Mouse (Mus musculus): ENCODE results near the gene Gfod2. TPM values are rescaled to one million over a fixed set of nuclear protein-coding genes. Genes with fewer than 3 reads are reported as not detected.

The Gfod2 gene
- polyA plus RNA-seq, 1 experiment from 2014 or later, result 49.8 TPM

- DNase-seq (ENCODE audit: low spot score), result no peak
- no peak overlapping the region for H3K27ac ChIP-seq
- H3K4me3 ChIP-seq, result no peak overlapping the region
- WGBS, result 60% methylated on average over 4 of the region's 4 CpGs
- H3K4me1 ChIP-seq (replicated peaks), result peaks cover 7% of the 10 kb centered on the region; the same call in 1 of the 2 replicates
- H3K9me3 ChIP-seq, result no peaks in the 10 kb centered on the region
- no peaks in the 10 kb centered on the region for H3K27me3 ChIP-seq (ENCODE audit: insufficient read depth, poor library complexity, severe bottlenecking)
- H3K36me3 ChIP-seq, result peaks cover 44% of the 10 kb centered on the region
These were observed 30.5 kb upstream of the Gfod2 start for GRCm38 (mm10) chr8:105788927-105789326.

GRCm38 (mm10) chr8:105788241-105788640 is 29.8 kb upstream of the Gfod2 start:
- H3K4me3 ChIP-seq, result no peak overlapping the region
- H3K27ac ChIP-seq, result no peak overlapping the region
- WGBS, result 88% methylated on average over 2 of the region's 2 CpGs
- peaks cover 50% of the 10 kb centered on the region for H3K36me3 ChIP-seq
- no peaks in the 10 kb centered on the region for H3K27me3 ChIP-seq (ENCODE audit: insufficient read depth, poor library complexity, severe bottlenecking)
- H3K9me3 ChIP-seq, result no peaks in the 10 kb centered on the region
- H3K4me1 ChIP-seq (replicated peaks), result peaks cover 7% of the 10 kb centered on the region; the same call in 1 of the 2 replicates
- DNase-seq (ENCODE audit: low spot score), result peak; percentile 65

DNA sequence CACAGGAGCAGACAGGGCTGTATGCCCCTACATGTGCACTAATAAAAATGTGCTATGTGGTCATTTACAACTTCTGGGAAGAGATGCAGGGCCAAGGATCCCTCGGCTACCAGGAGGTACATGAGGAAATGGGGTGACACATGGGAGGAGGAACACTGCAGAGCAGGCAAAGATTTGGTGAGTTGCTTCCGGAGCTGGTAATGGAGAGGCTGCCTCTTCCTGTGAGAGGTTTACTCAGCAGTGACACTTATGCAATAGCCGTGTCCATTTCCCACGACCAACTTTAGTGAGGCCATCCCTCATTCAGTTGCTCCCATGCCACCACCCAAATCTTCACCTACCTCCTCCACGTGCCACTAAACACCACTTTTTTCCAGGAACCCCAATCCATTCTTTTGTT is 21.8 kb upstream of the Gfod2 start:
- no peaks in the 10 kb centered on the region for H3K27me3 ChIP-seq (ENCODE audit: insufficient read depth, poor library complexity, severe bottlenecking)
- no peaks in the 10 kb centered on the region for H3K4me1 ChIP-seq (replicated peaks)
- no peak overlapping the region for H3K27ac ChIP-seq
- DNase-seq (ENCODE audit: low spot score), result no peak
- peaks cover 96% of the 10 kb centered on the region for H3K36me3 ChIP-seq
- no peak overlapping the region for H3K4me3 ChIP-seq
- no peaks in the 10 kb centered on the region for H3K9me3 ChIP-seq
- WGBS, result 93% methylated on average over 5 of the region's 5 CpGs

GRCm38 (mm10) chr8:105777833-105778232 is 19.4 kb upstream of the Gfod2 start:
- Histone ChIP-seq H3K9me3 (no peaks in the 10 kb centered on the region), H3K4me3 (no peak overlapping the region), H3K36me3 (peaks cover 99% of the 10 kb centered on the region), H3K27ac (no peak overlapping the region), H3K4me1 (replicated peaks) (no peaks in the 10 kb centered on the region), H3K27me3 (ENCODE audit: insufficient read depth, poor library complexity, severe bottlenecking) (no peaks in the 10 kb centered on the region)
- DNase-seq (ENCODE audit: low spot score), result no peak
- WGBS, result 88% methylated on average over 2 of the region's 2 CpGs

DNA sequence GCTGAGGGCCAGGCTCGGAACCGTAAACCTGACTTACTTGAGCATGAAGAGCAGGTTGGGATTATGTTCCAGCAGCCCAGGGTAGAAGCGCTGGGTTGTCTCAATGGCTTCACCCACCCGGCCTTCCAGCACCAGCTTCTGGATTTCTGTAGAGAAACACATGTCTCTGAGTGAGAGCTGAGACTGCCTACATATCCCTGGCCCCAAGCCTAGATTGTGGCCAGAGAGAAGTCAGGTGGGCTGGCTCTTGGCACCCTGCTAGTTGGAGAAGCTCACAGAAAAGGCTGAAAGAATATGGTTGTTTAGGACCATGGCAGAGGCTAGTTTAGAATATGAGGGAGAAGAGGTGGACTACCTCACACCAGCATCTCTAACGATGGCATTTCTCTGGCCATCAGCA is 16.0 kb upstream of the Gfod2 start:
- WGBS, result 93% methylated on average over 5 of the region's 5 CpGs
- Histone ChIP-seq H3K4me3 (no peak overlapping the region), H3K9me3 (no peaks in the 10 kb centered on the region), H3K4me1 (replicated peaks) (no peaks in the 10 kb centered on the region), H3K27ac (no peak overlapping the region), H3K27me3 (ENCODE audit: insufficient read depth, poor library complexity, severe bottlenecking) (no peaks in the 10 kb centered on the region), H3K36me3 (peaks cover 96% of the 10 kb centered on the region)
- DNase-seq (ENCODE audit: low spot score), result no peak

- Histone ChIP-seq H3K27me3 (ENCODE audit: insufficient read depth, poor library complexity, severe bottlenecking) (no peaks in the 10 kb centered on the region), H3K36me3 (peaks cover 96% of the 10 kb centered on the region), H3K4me3 (no peak overlapping the region), H3K9me3 (no peaks in the 10 kb centered on the region), H3K27ac (no peak overlapping the region), H3K4me1 (replicated peaks) (no peaks in the 10 kb centered on the region)
- no peak for DNase-seq (ENCODE audit: low spot score)
- WGBS, result 95% methylated on average over 1 of the region's 1 CpGs
These were observed 15.0 kb upstream of the Gfod2 start for GRCm38 (mm10) chr8:105773441-105773861.

- Histone ChIP-seq H3K4me3 (no peak overlapping the region), H3K36me3 (peaks cover 88% of the 10 kb centered on the region), H3K27me3 (ENCODE audit: insufficient read depth, poor library complexity, severe bottlenecking) (no peaks in the 10 kb centered on the region), H3K27ac (no peak overlapping the region), H3K9me3 (no peaks in the 10 kb centered on the region), H3K4me1 (replicated peaks) (no peaks in the 10 kb centered on the region)
- WGBS, result 93% methylated on average over 12 of the region's 12 CpGs
- no peak for DNase-seq (ENCODE audit: low spot score)
These were observed 13.1 kb upstream of the Gfod2 start for GRCm38 (mm10) chr8:105771398-105772175.

DNA sequence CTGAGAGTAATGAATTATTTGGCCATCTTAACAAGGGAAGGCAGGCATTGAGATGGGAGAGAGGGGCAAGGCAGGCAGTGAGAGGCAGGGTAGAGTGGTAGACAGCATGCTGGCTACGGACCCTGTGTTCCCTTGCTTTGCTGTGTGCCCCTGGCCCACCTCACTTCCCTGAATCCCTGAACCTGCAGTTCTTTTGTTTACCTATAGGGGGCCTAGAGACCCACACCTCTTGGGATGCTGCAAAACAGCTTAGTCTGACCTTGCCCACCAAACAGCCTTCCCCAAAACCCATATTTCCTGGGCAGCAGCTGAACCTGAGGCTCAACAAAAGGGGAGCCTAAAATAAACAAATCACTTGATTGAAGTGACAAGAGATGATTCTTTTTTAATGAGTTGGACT is 12.1 kb upstream of the Gfod2 start:
- no peaks in the 10 kb centered on the region for H3K4me1 ChIP-seq (replicated peaks)
- WGBS, result 86% methylated on average over 1 of the region's 1 CpGs
- no peak overlapping the region for H3K27ac ChIP-seq
- no peaks in the 10 kb centered on the region for H3K9me3 ChIP-seq
- peak; percentile 31 for DNase-seq (ENCODE audit: low spot score)
- H3K4me3 ChIP-seq, result no peak overlapping the region
- H3K27me3 ChIP-seq (ENCODE audit: insufficient read depth, poor library complexity, severe bottlenecking), result no peaks in the 10 kb centered on the region
- H3K36me3 ChIP-seq, result peaks cover 78% of the 10 kb centered on the region

GRCm38 (mm10) chr8:105768485-105769257 is 10.2 kb upstream of the Gfod2 start:
- H3K4me3 ChIP-seq, result no peak overlapping the region
- no peaks in the 10 kb centered on the region for H3K4me1 ChIP-seq (replicated peaks)
- H3K9me3 ChIP-seq, result no peaks in the 10 kb centered on the region
- no peak for DNase-seq (ENCODE audit: low spot score)
- WGBS, result 91% methylated on average over 5 of the region's 5 CpGs
- peaks cover 59% of the 10 kb centered on the region for H3K36me3 ChIP-seq
- H3K27me3 ChIP-seq (ENCODE audit: insufficient read depth, poor library complexity, severe bottlenecking), result no peaks in the 10 kb centered on the region
- H3K27ac ChIP-seq, result no peak overlapping the region

DNA sequence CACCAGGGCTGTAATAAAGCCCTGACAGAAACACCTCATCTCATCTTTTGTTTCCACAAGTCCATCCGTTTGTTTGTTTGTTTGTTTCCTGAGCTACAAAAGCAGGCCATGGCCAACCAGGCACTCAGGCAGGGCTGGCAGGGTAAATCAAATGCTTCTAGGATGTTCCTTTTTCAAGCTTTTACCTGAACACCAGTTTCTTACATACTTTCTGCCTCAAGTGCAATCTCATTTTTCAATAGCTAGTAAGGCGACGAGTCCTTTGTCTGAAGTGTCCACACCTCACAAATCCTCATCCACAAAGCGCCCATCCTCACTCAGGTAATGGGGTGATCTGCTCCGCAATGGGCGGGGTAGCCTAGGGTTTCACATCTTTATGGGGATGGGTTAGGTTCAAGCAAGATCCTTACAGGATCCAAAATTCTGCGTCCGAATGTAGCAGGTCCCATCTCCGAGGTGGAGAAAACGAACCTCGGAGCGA is 628 bp downstream of the Gfod2 start:
- peak; percentile 7 for DNase-seq (ENCODE audit: low spot score)
- H3K27ac ChIP-seq, result peak overlapping the region; percentile 91
- peak overlapping the region; percentile 97 for H3K4me3 ChIP-seq
- peaks cover 30% of the 10 kb centered on the region for H3K4me1 ChIP-seq (replicated peaks)
- no peaks in the 10 kb centered on the region for H3K27me3 ChIP-seq (ENCODE audit: insufficient read depth, poor library complexity, severe bottlenecking)
- H3K36me3 ChIP-seq, result peaks cover 5% of the 10 kb centered on the region; the same call in 1 of the 2 replicates
- WGBS, result 3% methylated on average over 12 of the region's 12 CpGs
- no peaks in the 10 kb centered on the region for H3K9me3 ChIP-seq

GRCm38 (mm10) chr8:105754688-105755087 is 3.8 kb downstream of the Gfod2 start:
- 84% methylated on average over 2 of the region's 2 CpGs for WGBS
- no peak overlapping the region for H3K27ac ChIP-seq
- H3K4me3 ChIP-seq, result no peak overlapping the region
- no peaks in the 10 kb centered on the region for H3K27me3 ChIP-seq (ENCODE audit: insufficient read depth, poor library complexity, severe bottlenecking)
- DNase-seq (ENCODE audit: low spot score), result no peak
- H3K9me3 ChIP-seq, result no peaks in the 10 kb centered on the region
- H3K4me1 ChIP-seq (replicated peaks), result peaks cover 47% of the 10 kb centered on the region
- H3K36me3 ChIP-seq, result peaks cover 10% of the 10 kb centered on the region; the same call in 1 of the 2 replicates

DNA sequence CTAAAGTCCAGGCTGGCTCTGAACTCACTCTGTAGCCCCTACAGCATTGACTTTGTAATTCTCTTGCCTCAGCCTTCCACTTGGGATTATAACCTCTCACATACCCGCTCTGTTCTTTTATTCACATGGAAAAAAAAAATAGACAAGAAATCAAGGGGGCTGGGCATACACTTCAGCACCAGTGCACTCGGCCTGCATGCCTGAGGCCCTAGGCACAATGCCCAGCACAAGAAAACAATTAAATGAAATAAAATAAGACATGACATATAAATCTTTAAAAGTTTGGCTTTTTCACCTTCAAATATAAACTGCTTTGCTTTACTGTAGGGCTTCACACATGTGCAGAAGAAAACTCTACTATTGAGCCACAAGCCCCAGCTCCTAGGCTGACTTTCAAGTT is 4.5 kb downstream of the Gfod2 start:
- H3K4me3 ChIP-seq, result no peak overlapping the region
- H3K4me1 ChIP-seq (replicated peaks), result peaks cover 43% of the 10 kb centered on the region
- H3K27ac ChIP-seq, result no peak overlapping the region
- WGBS, result 90% methylated on average over 2 of the region's 2 CpGs
- DNase-seq (ENCODE audit: low spot score), result no peak
- peaks cover 10% of the 10 kb centered on the region; the same call in 1 of the 2 replicates for H3K36me3 ChIP-seq
- no peaks in the 10 kb centered on the region for H3K27me3 ChIP-seq (ENCODE audit: insufficient read depth, poor library complexity, severe bottlenecking)
- H3K9me3 ChIP-seq, result no peaks in the 10 kb centered on the region

- Histone ChIP-seq H3K27ac (no peak overlapping the region), H3K27me3 (ENCODE audit: insufficient read depth, poor library complexity, severe bottlenecking) (no peaks in the 10 kb centered on the region), H3K9me3 (no peaks in the 10 kb centered on the region), H3K4me3 (peak overlapping the region; percentile 16; the same call in 1 of the 2 replicates), H3K4me1 (replicated peaks) (peaks cover 26% of the 10 kb centered on the region), H3K36me3 (peaks cover 14% of the 10 kb centered on the region; the same call in 1 of the 2 replicates)
- peak; percentile 23 for DNase-seq (ENCODE audit: low spot score)
- WGBS, result 14% methylated on average over 11 of the region's 11 CpGs
These were observed 7.9 kb downstream of the Gfod2 start for GRCm38 (mm10) chr8:105750606-105751005.

All from hindbrain, embryonic 10.5 days (tissue).